Mouse (Mus musculus) CH12.LX (cell line): Measurements from ENCODE around the gene 4921524J17Rik. TPM values are rescaled to one million over a fixed set of nuclear protein-coding genes. Genes with fewer than 3 reads are reported as not detected.

Experiments used
- DNase-seq: peaks from one replicate; pipeline ENCODE4 v3.0.0-alpha.2; 2013; ENCODE audit errors: extremely low read depth
- H3K27ac ChIP-seq: 2 replicates; pipeline ENCODE4 v1.5.1; 2012; ENCODE audit warnings: low read depth, mild to moderate bottlenecking, control low read depth, moderate library complexity; ENCODE audit not compliant: insufficient read depth
- H3K27me3 ChIP-seq: replicated peaks from 2 replicates; pipeline ENCODE3; 2012; ENCODE audit warnings: inconsistent platforms
- H3K36me3 ChIP-seq, 2 experiments: replicated peaks in 1 of 2; 2 replicates each; pipeline versions ENCODE3 to v1.6.1; 2012; ENCODE audit warnings: inconsistent platforms in 1 of 2, low read length in 1 of 2, mild to moderate bottlenecking in 1 of 2, mixed read lengths in 1 of 2, moderate library complexity in 1 of 2; ENCODE audit not compliant: control insufficient read depth in 1 of 2, insufficient read depth in 1 of 2
- H3K4me1 ChIP-seq, 2 experiments: 2 replicates each; pipeline ENCODE4 v1.6.1; 2012; ENCODE audit warnings: inconsistent platforms in 1 of 2, moderate library complexity in 1 of 2; ENCODE audit not compliant: insufficient read depth in 2 of 2, control insufficient read depth in 1 of 2
- H3K4me2 ChIP-seq: 2 replicates; pipeline ENCODE4 v1.6.1; 2012; ENCODE audit warnings: low read depth, mild to moderate bottlenecking, control low read depth; ENCODE audit not compliant: poor library complexity, insufficient read depth, severe bottlenecking
- H3K4me3 ChIP-seq, 3 experiments: fragments of 150-350 bp in 1 of 3; sonication (generic) in 1 of 3; replicated peaks in 1 of 3; 2 replicates each; pipeline versions ENCODE3 to v1.5.1; 2011 to 2012; ENCODE audit warnings: low read depth in 2 of 3, low read length in 2 of 3, mild to moderate bottlenecking in 2 of 3, moderate library complexity in 2 of 3, control low read depth in 1 of 3, improper control_type of control experiment in 1 of 3, inconsistent platforms in 1 of 3, mixed read lengths in 1 of 3; ENCODE audit not compliant: poor library complexity in 1 of 3
- H3K79me2 ChIP-seq: replicated peaks from 2 replicates; pipeline ENCODE4 v1.6.1; 2012; ENCODE audit warnings: mild to moderate bottlenecking, moderate library complexity; ENCODE audit not compliant: control insufficient read depth, poor library complexity, insufficient read depth, severe bottlenecking; ENCODE audit errors: extremely low read depth
- H3K9ac ChIP-seq: 2 replicates; pipeline ENCODE4 v1.6.1; 2012; ENCODE audit warnings: low read depth, mild to moderate bottlenecking, control low read depth, moderate library complexity; ENCODE audit not compliant: insufficient read depth
- H3K9me3 ChIP-seq: replicated peaks from 2 replicates; pipeline ENCODE3; 2012; ENCODE audit warnings: low read length, inconsistent platforms, mixed read lengths
- BHLHE40 ChIP-seq: IDR thresholded peaks from 2 replicates; pipeline ENCODE4 v1.6.1; 2011; ENCODE audit warnings: mild to moderate bottlenecking, low read depth, low read length, improper control_type of control experiment
- CHD1 ChIP-seq: IDR thresholded peaks from 2 replicates; pipeline ENCODE4 v1.6.1; 2012; ENCODE audit warnings: low read depth, low read length, improper control_type of control experiment, inconsistent platforms
- CHD2 ChIP-seq: IDR thresholded peaks from 2 replicates; pipeline ENCODE4 v1.6.1; 2011; ENCODE audit warnings: low read length, improper control_type of control experiment
- CTCF ChIP-seq, 2 experiments: IDR thresholded peaks in 1 of 2; conservative IDR thresholded peaks in 1 of 2; 2 replicates each; pipeline ENCODE4 v1.5.1; 2011 to 2012; ENCODE audit warnings: low read depth in 2 of 2, low read length in 2 of 2, improper control_type of control experiment in 1 of 2, inconsistent platforms in 1 of 2, mild to moderate bottlenecking in 1 of 2, moderate library complexity in 1 of 2
- E2F4 ChIP-seq: IDR thresholded peaks from 2 replicates; pipeline ENCODE4 v1.6.1; 2011; ENCODE audit warnings: low read depth, low read length, improper control_type of control experiment; ENCODE audit not compliant: insufficient replicate concordance
- ELF1 ChIP-seq: IDR thresholded peaks from 2 replicates; pipeline ENCODE4 v1.6.1; 2014; ENCODE audit warnings: low read depth, mild to moderate bottlenecking, inconsistent platforms, low read length, improper control_type of control experiment
- EP300 ChIP-seq: IDR thresholded peaks from 2 replicates; pipeline ENCODE4 v1.6.1; 2011; ENCODE audit warnings: low read length, improper control_type of control experiment
- ETS1 ChIP-seq: conservative IDR thresholded peaks from 2 replicates; pipeline ENCODE4 v1.6.1; 2012; ENCODE audit warnings: low read depth, mild to moderate bottlenecking, inconsistent platforms, low read length, improper control_type of control experiment, moderate library complexity
- GABPA ChIP-seq: IDR thresholded peaks from 2 replicates; pipeline ENCODE4 v1.6.1; 2012; ENCODE audit warnings: low read depth, low read length, improper control_type of control experiment, inconsistent platforms; ENCODE audit not compliant: insufficient replicate concordance
- HCFC1 ChIP-seq: IDR thresholded peaks from 2 replicates; pipeline ENCODE4 v1.6.1; 2012; ENCODE audit warnings: low read depth, mild to moderate bottlenecking, inconsistent platforms, low read length, improper control_type of control experiment
- IRF4 ChIP-seq: IDR thresholded peaks from 2 replicates; pipeline ENCODE4 v1.6.1; 2014; ENCODE audit warnings: low read depth, mild to moderate bottlenecking, inconsistent platforms, low read length, improper control_type of control experiment
- JUN ChIP-seq: IDR thresholded peaks from 2 replicates; pipeline ENCODE4 v1.6.1; 2011; ENCODE audit warnings: low read depth, mild to moderate bottlenecking, low read length, improper control_type of control experiment, moderate library complexity; ENCODE audit not compliant: insufficient read depth
- JUND ChIP-seq: conservative IDR thresholded peaks from 2 replicates; pipeline ENCODE4 v1.6.1; 2011; ENCODE audit warnings: low read depth, low read length, improper control_type of control experiment
- KAT2A ChIP-seq: IDR thresholded peaks from 2 replicates; pipeline ENCODE4 v1.6.1; 2012; ENCODE audit warnings: low read length, improper control_type of control experiment, inconsistent platforms; ENCODE audit not compliant: insufficient replicate concordance
- MAFK ChIP-seq: IDR thresholded peaks from 2 replicates; pipeline ENCODE4 v1.6.1; 2011; ENCODE audit warnings: low read length, improper control_type of control experiment; ENCODE audit not compliant: insufficient replicate concordance
- MAX ChIP-seq: IDR thresholded peaks from 2 replicates; pipeline ENCODE4 v1.6.1; 2011; ENCODE audit warnings: low read length, improper control_type of control experiment
- MAZ ChIP-seq: IDR thresholded peaks from 2 replicates; pipeline ENCODE4 v1.6.1; 2012; ENCODE audit warnings: low read depth, mild to moderate bottlenecking, inconsistent platforms, low read length, improper control_type of control experiment, moderate library complexity
- MEF2A ChIP-seq: IDR thresholded peaks from 2 replicates; pipeline ENCODE4 v1.6.1; 2014; ENCODE audit warnings: low read depth, mild to moderate bottlenecking, inconsistent platforms, low read length, improper control_type of control experiment, borderline replicate concordance
- MXI1 ChIP-seq: IDR thresholded peaks from 2 replicates; pipeline ENCODE4 v1.6.1; 2011; ENCODE audit warnings: mild to moderate bottlenecking, low read depth, low read length, improper control_type of control experiment
- MYC ChIP-seq: IDR thresholded peaks from 2 replicates; pipeline ENCODE4 v1.6.1; 2011; ENCODE audit warnings: low read depth, mild to moderate bottlenecking, improper control_type of control experiment, low read length
- NELFE ChIP-seq: IDR thresholded peaks from 2 replicates; pipeline ENCODE4 v1.6.1; 2011; ENCODE audit warnings: low read depth, low read length, improper control_type of control experiment
- NRF1 ChIP-seq: IDR thresholded peaks from 2 replicates; pipeline ENCODE4 v1.6.1; 2014; ENCODE audit warnings: low read depth, mild to moderate bottlenecking, inconsistent platforms, low read length, improper control_type of control experiment, moderate library complexity
- PAX5 ChIP-seq: IDR thresholded peaks from 2 replicates; pipeline ENCODE4 v1.6.1; 2012; ENCODE audit warnings: low read length, inconsistent platforms, mixed read lengths
- POLR2A ChIP-seq: IDR thresholded peaks from 2 replicates; pipeline ENCODE4 v1.6.1; 2011; ENCODE audit warnings: low read depth, mild to moderate bottlenecking, improper control_type of control experiment, low read length
- POLR2AphosphoS2 ChIP-seq: IDR thresholded peaks from 2 replicates; pipeline ENCODE4 v1.6.1; 2011; ENCODE audit warnings: low read depth, low read length, improper control_type of control experiment
- RAD21 ChIP-seq: IDR thresholded peaks from 2 replicates; pipeline ENCODE4 v1.6.1; 2011; ENCODE audit warnings: low read depth, mild to moderate bottlenecking, low read length, improper control_type of control experiment, moderate library complexity
- RCOR1 ChIP-seq: conservative IDR thresholded peaks from 2 replicates; pipeline ENCODE4 v1.6.1; 2012; ENCODE audit warnings: low read depth, mild to moderate bottlenecking, inconsistent platforms, low read length, improper control_type of control experiment
- SIN3A ChIP-seq: IDR thresholded peaks from 2 replicates; pipeline ENCODE4 v1.6.1; 2012; ENCODE audit warnings: low read length, improper control_type of control experiment, inconsistent platforms
- SMC3 ChIP-seq: IDR thresholded peaks from 2 replicates; pipeline ENCODE4 v1.6.1; 2011; ENCODE audit warnings: low read depth, low read length, improper control_type of control experiment
- TBP ChIP-seq: conservative IDR thresholded peaks from 2 replicates; pipeline ENCODE4 v1.6.1; 2011; ENCODE audit warnings: low read depth, low read length, improper control_type of control experiment
- TCF12 ChIP-seq: IDR thresholded peaks from 2 replicates; pipeline ENCODE4 v1.6.1; 2014; ENCODE audit warnings: low read depth, mild to moderate bottlenecking, inconsistent platforms, low read length, improper control_type of control experiment
- UBTF ChIP-seq: IDR thresholded peaks from 2 replicates; pipeline ENCODE4 v1.6.1; 2012; ENCODE audit warnings: low read depth, mild to moderate bottlenecking, inconsistent platforms, low read length, improper control_type of control experiment, moderate library complexity
- USF1 ChIP-seq: IDR thresholded peaks from 2 replicates; pipeline ENCODE4 v1.6.1; 2014; ENCODE audit warnings: low read depth, mild to moderate bottlenecking, inconsistent platforms, low read length, improper control_type of control experiment
- USF2 ChIP-seq: conservative IDR thresholded peaks from 2 replicates; pipeline ENCODE4 v1.6.1; 2011; ENCODE audit warnings: low read depth, low read length, improper control_type of control experiment
- ZC3H11A ChIP-seq: IDR thresholded peaks from 2 replicates; pipeline ENCODE4 v1.6.1; 2012; ENCODE audit warnings: low read depth, mild to moderate bottlenecking, inconsistent platforms, low read length, improper control_type of control experiment
- ZKSCAN1 ChIP-seq: IDR thresholded peaks from 2 replicates; pipeline ENCODE4 v1.6.1; 2012; ENCODE audit warnings: low read depth, inconsistent platforms, low read length, improper control_type of control experiment, borderline replicate concordance
- ZMIZ1 ChIP-seq: IDR thresholded peaks from 2 replicates; pipeline ENCODE4 v1.6.1; 2012; ENCODE audit warnings: low read depth, mild to moderate bottlenecking, inconsistent platforms, low read length, improper control_type of control experiment
- ZNF384 ChIP-seq: IDR thresholded peaks from 2 replicates; pipeline ENCODE4 v1.6.1; 2012; ENCODE audit warnings: low read depth, low read length, improper control_type of control experiment, inconsistent platforms
- dilution Hi-C: fragments of 300-500 bp; cut with MboI; formaldehyde crosslinking; loops from 2 replicates; pipeline ENCODE4 v1.14.3; 2020; ENCODE audit warnings: low sequenced_read_pairs; ENCODE audit not compliant: extremely low pct_unique_long_range_greater_than_20kb, extremely low pct_ligation_motif_present
- in situ Hi-C: fragments of 300-500 bp; cut with MboI; formaldehyde crosslinking; loops from 3 replicates; pipeline ENCODE4 v1.14.3; 2019; ENCODE audit warnings: low sequenced_read_pairs, low pct_ligation_motif_present, low pct_unique_long_range_greater_than_20kb, mixed read lengths
- polyA plus RNA-seq: library from polyadenylated mRNA; unstranded; fragments of >175 nt; gene quantifications from 2 replicates; pipeline ENCODE4 v1.2.1, GENCODE M21; 2012; ENCODE audit warnings: low read depth; ENCODE audit not compliant: insufficient read length
- total RNA-seq, 2 experiments: library from RNA; depleted of rRNA; stranded (reverse); fragments of 300-350 nt in 1 of 2; fragments of >200 nt in 1 of 2; gene quantifications; 2 replicates each; pipeline ENCODE4 v1.2.3; 2012 to 2014

4921524J17Rik gene
- total RNA-seq (2012; rRNA removed): 10.2 and 10.3 TPM in 2 replicates
- total RNA-seq (2014; rRNA removed): 25.1 and 25.2 TPM in 2 replicates
- 28.8 and 36.5 TPM in 2 replicates for polyA plus RNA-seq

GRCm38 (mm10) chr8:85432168-85433016, at the start of gene 4921524J17Rik:
4921524J17Rik (minus strand) TSS chr8:85432833.
- dilution Hi-C loops: no loop called here
- peak; percentile 94 for TF ChIP-seq NELFE
- peak; percentile 28; the same call in 1 of the 2 replicates for TF ChIP-seq MYC
- TF ChIP-seq USF2: no peak
- no peak for TF ChIP-seq MAFK
- peak; percentile 13; the same call in 1 of the 2 replicates for TF ChIP-seq IRF4
- TF ChIP-seq USF1: no peak
- peak; percentile 40; the same call in 1 of the 2 replicates for TF ChIP-seq MEF2A
- TF ChIP-seq CTCF (conservative IDR thresholded peaks at IDR 0.05 in 1 of 2, IDR thresholded peaks at IDR 0.05 in 1 of 2; ENCODE audit: low read depth in 2 of 2, low read length in 2 of 2): no peak
- no peak for TF ChIP-seq RAD21
- no peak for TF ChIP-seq RCOR1
- TF ChIP-seq EP300: no peak
- no peak for TF ChIP-seq SMC3
- no peak for TF ChIP-seq PAX5
- peak; percentile 66; the same call in 1 of the 2 replicates for TF ChIP-seq UBTF
- no peak for TF ChIP-seq CHD2
- TF ChIP-seq JUND: no peak
- TF ChIP-seq KAT2A: no peak
- peak; percentile 93 for TF ChIP-seq POLR2A
- TF ChIP-seq TBP: 0 out of 2 replicates have a peak, but pooled peaks have one; percentile 14
- peak; percentile 97 for TF ChIP-seq NRF1
- no peak for TF ChIP-seq MAZ
- TF ChIP-seq POLR2AphosphoS2: peak; percentile 42; the same call in 1 of the 2 replicates
- TF ChIP-seq CHD1: no peak
- TF ChIP-seq ZC3H11A: no peak
- TF ChIP-seq HCFC1: peak; percentile 20; the same call in 1 of the 2 replicates
- peak; percentile 66; the same call in 1 of the 2 replicates for TF ChIP-seq MAX
- TF ChIP-seq JUN: no peak
- TF ChIP-seq ETS1: no peak
- TF ChIP-seq TCF12: peak; percentile 77
- TF ChIP-seq BHLHE40: peak; percentile 49
- peak; percentile 68 for TF ChIP-seq ZNF384
- peak; percentile 69 for TF ChIP-seq MXI1
- TF ChIP-seq SIN3A: peak; percentile 57
- no peak for TF ChIP-seq GABPA
- peak; percentile 73 for TF ChIP-seq ZMIZ1
- TF ChIP-seq ZKSCAN1: no peak
- TF ChIP-seq E2F4: no peak
- TF ChIP-seq ELF1: peak; percentile 44; the same call in 1 of the 2 replicates
- TF ChIP-seq, all 38 proteins: peak for 18
- Histone ChIP-seq H3K9me3 (no peaks in the 10 kb centered on the region), H3K79me2 (peaks cover 35% of the 10 kb centered on the region), H3K4me1 (peaks cover 0 to 27% of the 10 kb centered on the region in 2 experiments; a peak in 2 of 4 replicates), H3K9ac (peak within 1 kb of the TSS; percentile 38), H3K4me2 (peak within 1 kb of the TSS; percentile 91), H3K27me3 (no peaks in the 10 kb centered on the region), H3K4me3 (peak within 1 kb of the TSS; percentile 78 to 82 (median 80)), H3K27ac (peak within 1 kb of the TSS; percentile 91), H3K36me3 (no peaks in the 10 kb centered on the region)
- in situ Hi-C loops: no loop called here
- DNase-seq: peak; percentile 94
